Mouse (Mus musculus) thymus, adult 2 months (tissue): ENCODE data around the gene Pde11a. TPM values are rescaled to one million over a fixed set of nuclear protein-coding genes. Genes with fewer than 3 reads are reported as not detected.

Experiments used
- DNase-seq: peaks from one replicate; pipeline ENCODE4 v3.0.0; 2021
- H3K27ac ChIP-seq: fragments of 200-500 bp; 2 replicates; pipeline ENCODE4 v1.5.1; 2012; ENCODE audit warnings: low read length, control low read depth; ENCODE audit not compliant: control insufficient read depth, insufficient read depth
- H3K27me3 ChIP-seq: fragments of 200-500 bp; 2 replicates; pipeline ENCODE4 v1.6.1; 2012; ENCODE audit warnings: mild to moderate bottlenecking, low read length, moderate library complexity, mixed read lengths; ENCODE audit not compliant: control insufficient read depth, insufficient read depth
- H3K36me3 ChIP-seq: fragments of 200-500 bp; 2 replicates; pipeline ENCODE4 v1.6.1; 2012; ENCODE audit warnings: mild to moderate bottlenecking, low read length, moderate library complexity; ENCODE audit not compliant: control insufficient read depth, insufficient read depth
- H3K4me1 ChIP-seq: fragments of 200-500 bp; replicated peaks from 2 replicates; pipeline ENCODE4 v1.6.1; 2012; ENCODE audit warnings: low read length; ENCODE audit not compliant: control insufficient read depth, insufficient read depth
- H3K4me3 ChIP-seq: fragments of 200-500 bp; 2 replicates; pipeline ENCODE4 v1.5.1; 2012; ENCODE audit warnings: mild to moderate bottlenecking, low read length, control low read depth, moderate library complexity; ENCODE audit not compliant: control insufficient read depth, insufficient read depth
- CTCF ChIP-seq: fragments of 200-500 bp; IDR thresholded peaks from 2 replicates; pipeline ENCODE4 v1.5.1; 2012; ENCODE audit warnings: mild to moderate bottlenecking, control low read depth, low read length, moderate library complexity, borderline replicate concordance; ENCODE audit not compliant: control insufficient read depth, poor library complexity, insufficient read depth; ENCODE audit errors: extremely low read depth
- POLR2A ChIP-seq: fragments of 200-500 bp; IDR thresholded peaks from 2 replicates; pipeline ENCODE4 v1.6.1; 2012; ENCODE audit warnings: mild to moderate bottlenecking, low read length, control low read depth, moderate library complexity; ENCODE audit not compliant: control insufficient read depth, poor library complexity, insufficient read depth; ENCODE audit errors: extremely low read depth
- WGBS: fragments of 180-500 bp; shearing (Covaris S2); methylation state at CpG from one replicate; pipeline ENCODE4 v1.1.7; 2018; 5-methylcytosine and 5-hydroxymethylcytosine counted together
- polyA plus RNA-seq: library from polyadenylated mRNA; depleted of rRNA; stranded (reverse); fragments of >200 nt; gene quantifications from 2 replicates; pipeline ENCODE4 v1.2.3, GENCODE M21; 2012

Gene Pde11a
- polyA plus RNA-seq, 1 experiment = 1.7 TPM

DNA sequence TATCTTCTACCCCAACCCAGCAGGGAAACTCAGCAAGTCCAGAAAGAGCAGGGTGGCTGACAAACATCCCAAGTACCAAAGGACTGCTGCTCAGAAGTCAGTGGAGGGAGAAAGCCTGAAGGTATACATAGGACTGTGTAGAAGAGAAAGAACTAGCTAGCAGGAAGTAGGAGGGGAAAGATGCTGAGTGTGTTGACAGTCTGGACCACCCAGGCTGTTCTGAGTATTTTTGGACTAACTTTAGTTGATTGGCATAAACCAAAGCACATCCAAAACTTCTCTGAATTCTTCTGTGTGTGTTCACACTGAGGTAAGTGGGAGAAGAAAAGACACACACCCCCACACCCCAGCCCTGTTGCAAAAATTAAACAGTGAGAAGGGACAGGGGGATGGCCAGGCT lies 248.1 kb downstream of the Pde11a start:
- TF ChIP-seq POLR2A (no peak), CTCF (no peak)
- H3K4me3 ChIP-seq = no peak overlapping the region
- no peak overlapping the region for H3K27ac ChIP-seq
- no peak for DNase-seq
- H3K4me1 ChIP-seq = no peaks in the 10 kb centered on the region
- H3K27me3 ChIP-seq = no peaks in the 10 kb centered on the region
- H3K36me3 ChIP-seq = no peaks in the 10 kb centered on the region

DNA sequence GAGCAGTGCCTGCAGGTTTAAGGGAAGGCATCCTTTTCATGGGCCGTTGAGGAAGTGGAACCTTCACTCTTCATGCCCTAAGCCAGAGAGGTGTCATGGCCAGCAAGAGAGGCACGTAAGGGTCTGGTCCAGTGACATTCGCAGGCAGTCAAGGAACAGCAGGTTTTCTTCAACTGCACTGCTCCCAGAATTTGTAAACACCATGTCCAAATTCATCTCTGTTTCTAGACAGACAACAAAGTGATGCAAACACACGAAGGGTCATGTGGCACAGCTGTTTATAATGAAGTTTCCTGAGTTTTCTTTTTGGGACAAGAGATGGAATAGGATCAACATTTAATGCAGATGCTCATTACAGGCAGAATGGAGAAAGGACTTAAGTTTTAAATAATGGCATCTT lies 249.7 kb downstream of the Pde11a start:
- H3K27ac ChIP-seq = no peak overlapping the region
- H3K36me3 ChIP-seq = no peaks in the 10 kb centered on the region
- H3K27me3 ChIP-seq = no peaks in the 10 kb centered on the region
- H3K4me1 ChIP-seq = no peaks in the 10 kb centered on the region
- DNase-seq = no peak
- TF ChIP-seq POLR2A (no peak), CTCF (no peak)
- 79% methylated on average over 4 of the region's 4 CpGs for WGBS
- H3K4me3 ChIP-seq = no peak overlapping the region

DNA sequence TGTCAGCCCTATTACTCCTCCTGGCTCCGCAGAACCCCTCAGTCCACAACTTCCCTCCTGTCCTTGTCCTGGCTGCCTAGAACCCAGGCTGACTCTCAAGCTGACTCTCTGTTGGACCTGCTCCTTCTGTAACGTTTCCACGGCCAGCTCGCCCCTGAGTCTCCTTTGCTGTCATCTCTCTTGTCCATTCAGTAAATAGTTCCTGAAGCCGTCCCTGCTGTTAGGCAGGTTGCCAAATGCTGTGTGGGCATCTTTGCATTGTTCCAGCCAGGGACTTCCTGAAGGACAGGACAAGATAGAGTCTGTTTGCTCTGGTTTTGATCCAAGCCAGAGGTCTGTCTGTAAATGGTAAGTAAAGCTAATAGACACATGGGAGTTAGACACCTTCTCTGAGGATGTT lies 250.2 kb downstream of the Pde11a start:
- no peak for DNase-seq
- no peak overlapping the region for H3K27ac ChIP-seq

DNA sequence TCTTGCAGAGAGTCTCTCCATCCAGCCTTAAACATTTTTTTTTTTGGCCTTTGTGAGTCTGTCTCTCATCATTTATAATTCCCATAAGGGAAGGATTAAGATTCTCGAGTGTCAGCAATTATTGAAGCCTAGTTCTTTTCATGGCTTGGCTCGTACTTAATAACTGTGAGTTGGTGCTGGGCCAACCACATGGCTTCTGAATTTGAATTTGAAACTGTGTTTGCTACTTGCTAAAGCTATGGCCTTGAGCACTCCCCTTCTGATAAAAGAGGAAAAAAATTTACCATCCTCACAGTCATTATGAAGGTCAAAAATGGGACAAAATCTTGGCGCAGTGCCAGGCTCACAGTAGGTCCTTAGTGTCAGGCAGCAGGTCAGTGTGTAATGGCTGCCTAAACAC lies 251.4 kb downstream of the Pde11a start:
- no peaks in the 10 kb centered on the region for H3K4me1 ChIP-seq
- no peak overlapping the region for H3K27ac ChIP-seq
- H3K36me3 ChIP-seq = no peaks in the 10 kb centered on the region
- H3K4me3 ChIP-seq = no peak overlapping the region
- TF ChIP-seq POLR2A = no peak
- TF ChIP-seq CTCF = no peak
- DNase-seq = no peak
- 93% methylated on average over 3 of the region's 3 CpGs for WGBS
- no peaks in the 10 kb centered on the region for H3K27me3 ChIP-seq

More for the DNA sequence above, 250.2 kb downstream of the Pde11a start:
- TF ChIP-seq CTCF = no peak
- Histone ChIP-seq H3K36me3 (no peaks in the 10 kb centered on the region), H3K4me1 (no peaks in the 10 kb centered on the region), H3K4me3 (no peak overlapping the region), H3K27me3 (no peaks in the 10 kb centered on the region)
- WGBS = 90% methylated on average over 5 of the region's 5 CpGs

DNA sequence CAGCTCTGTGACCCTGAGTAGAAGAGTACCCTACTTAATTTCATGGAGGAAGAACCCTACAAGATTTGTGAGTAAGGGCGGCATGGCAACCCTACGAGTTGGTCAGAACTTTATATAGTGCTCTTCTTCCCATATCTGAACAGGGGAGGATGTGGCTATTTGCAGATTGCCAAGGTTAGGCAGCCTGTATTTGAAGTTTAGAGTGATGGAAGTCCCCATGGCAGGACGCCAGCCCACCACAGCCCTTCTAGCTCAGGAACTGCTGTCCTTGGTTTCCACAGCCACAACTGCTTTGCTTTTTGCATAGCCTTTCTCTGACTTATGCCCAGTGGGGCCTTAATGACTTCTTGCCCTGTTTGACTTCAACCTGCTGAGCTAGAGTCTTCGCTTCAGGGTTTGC lies 253.6 kb downstream of the Pde11a start:
- H3K27ac ChIP-seq = no peak overlapping the region
- no peaks in the 10 kb centered on the region for H3K27me3 ChIP-seq
- no peaks in the 10 kb centered on the region for H3K4me1 ChIP-seq

DNA sequence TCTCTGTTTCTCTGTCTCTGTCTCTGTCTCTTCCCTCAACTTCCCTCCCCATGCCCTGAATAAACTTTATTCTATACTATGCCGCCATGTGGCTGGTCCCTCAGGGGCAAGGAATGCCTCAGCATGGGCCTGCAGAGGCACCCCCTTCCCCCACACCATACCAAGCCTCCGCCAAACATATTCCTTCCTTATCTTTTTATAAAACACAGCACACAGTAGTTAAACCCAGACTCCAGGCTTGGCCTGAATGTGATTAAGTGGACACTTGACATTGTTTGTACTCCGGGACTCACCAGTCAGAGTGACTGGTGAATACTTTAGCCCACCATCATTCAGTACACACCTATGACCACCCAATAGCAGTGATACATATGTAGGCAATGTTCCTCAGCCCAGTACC lies 254.7 kb downstream of the Pde11a start:
- H3K4me1 ChIP-seq = no peaks in the 10 kb centered on the region
- no peak for TF ChIP-seq CTCF
- no peak for TF ChIP-seq POLR2A
- no peak overlapping the region for H3K4me3 ChIP-seq
- DNase-seq = no peak
- H3K27ac ChIP-seq = no peak overlapping the region
- H3K27me3 ChIP-seq = no peaks in the 10 kb centered on the region
- no peaks in the 10 kb centered on the region for H3K36me3 ChIP-seq
- 94% methylated on average over 3 of the region's 3 CpGs for whole genome bisulfite sequencing

More for the DNA sequence above, 253.6 kb downstream of the Pde11a start:
- no peak overlapping the region for H3K4me3 ChIP-seq
- TF ChIP-seq POLR2A (no peak), CTCF (no peak)
- DNase-seq = no peak
- H3K36me3 ChIP-seq = no peaks in the 10 kb centered on the region
- 20% methylated on average over 4 of the region's 4 CpGs for WGBS

DNA sequence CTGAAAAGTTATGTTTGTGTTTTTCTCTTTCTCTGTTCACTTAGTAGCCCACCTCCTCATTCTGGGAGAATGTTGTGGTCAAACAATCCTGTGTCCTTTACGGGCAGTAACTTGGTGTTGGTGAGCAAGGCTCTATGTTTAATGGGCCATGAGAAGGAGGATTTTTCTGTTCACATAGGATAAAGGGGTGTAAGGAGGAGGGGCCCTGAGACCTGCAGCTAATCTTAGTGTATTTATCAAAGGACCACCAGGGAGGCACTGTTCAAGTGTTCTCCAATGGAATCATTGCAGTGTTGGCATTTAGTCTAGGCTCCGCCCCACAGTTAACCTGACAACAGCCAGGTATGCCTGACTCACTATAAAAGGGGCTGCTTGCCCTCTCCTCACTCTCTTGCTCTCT lies 255.2 kb downstream of the Pde11a start:
- Histone ChIP-seq H3K4me3 (no peak overlapping the region), H3K27ac (no peak overlapping the region), H3K36me3 (no peaks in the 10 kb centered on the region), H3K4me1 (no peaks in the 10 kb centered on the region), H3K27me3 (no peaks in the 10 kb centered on the region)
- 91% methylated on average over 2 of the region's 2 CpGs for WGBS
- no peak for DNase-seq
- TF ChIP-seq CTCF (no peak), POLR2A (no peak)
